Mouse (Mus musculus) heart, embryonic 13.5 days (tissue): ENCODE measurements around the gene Mindy3. TPM values are rescaled to one million over a fixed set of nuclear protein-coding genes. Genes with fewer than 3 reads are reported as not detected.
A peak's percentile ranks its signal among the peaks of the same experiment; 100 is the strongest.

Source experiments
- ATAC-seq: fragments of 200-750 bp; cut with Nextera tagmentation; 2 replicates; pipeline ENCODE4 v1.8.0; 2017; ENCODE audit warnings: moderate TSS enrichment; ENCODE audit not compliant: insufficient number of reproducible peaks, low FRiP score, low TSS enrichment; ENCODE audit errors: extremely low read depth
- H3K27ac ChIP-seq: fragments of 300-500 bp; sonication (generic); replicated peaks from 2 replicates; pipeline ENCODE4 v1.5.1; 2015; ENCODE audit warnings: moderate library complexity, mild to moderate bottlenecking, inconsistent platforms
- H3K27me3 ChIP-seq: fragments of 300-500 bp; sonication (generic); replicated peaks from 2 replicates; pipeline ENCODE4 v1.6.1; 2015; ENCODE audit warnings: mild to moderate bottlenecking, inconsistent platforms
- H3K36me3 ChIP-seq: fragments of 300-500 bp; sonication (generic); 2 replicates; pipeline ENCODE4 v1.6.1; 2015; ENCODE audit warnings: mild to moderate bottlenecking, inconsistent platforms
- H3K4me1 ChIP-seq: fragments of 300-500 bp; sonication (generic); 2 replicates; pipeline ENCODE4 v1.6.1; 2015; ENCODE audit warnings: inconsistent platforms
- H3K4me2 ChIP-seq: fragments of 300-500 bp; sonication (generic); 2 replicates; pipeline ENCODE4 v1.6.1; 2015; ENCODE audit warnings: inconsistent platforms, mild to moderate bottlenecking, moderate library complexity
- H3K4me3 ChIP-seq: fragments of 300-500 bp; sonication (generic); 2 replicates; pipeline ENCODE4 v1.5.1; 2015; ENCODE audit warnings: moderate library complexity, mild to moderate bottlenecking, inconsistent platforms
- H3K9ac ChIP-seq: fragments of 300-500 bp; sonication (generic); 2 replicates; pipeline ENCODE4 v1.6.1; 2015; ENCODE audit warnings: inconsistent platforms, mild to moderate bottlenecking, moderate library complexity
- H3K9me3 ChIP-seq: fragments of 300-500 bp; sonication (generic); 2 replicates; pipeline ENCODE4 v1.6.1; 2016; ENCODE audit warnings: inconsistent platforms
- WGBS: fragments of 180-500 bp; shearing (Covaris S2); methylation state at CpG from one replicate; pipeline ENCODE4 v1.1.7; 2015; ENCODE audit warnings: mixed read lengths; 5-methylcytosine and 5-hydroxymethylcytosine counted together
- polyA plus RNA-seq: library from polyadenylated mRNA; unstranded; fragments of >200 nt; fragmentation: Nextera tagmentation; extraction: Ambion mirVana; gene quantifications from 2 replicates; pipeline ENCODE4 v1.2.1, GENCODE M21; 2015

Mindy3 gene
- polyA plus RNA-seq, 1 experiment from 2014 or later = 28.1 TPM

GRCm38 (mm10) chr2:12301431-12302170 lies 117.7 kb downstream of the Mindy3 start, which contains the start of gene Itga8:
Itga8 (minus strand) TSS chr2:12301922.
- under 1% methylated on average over 56 of the region's 56 CpGs for WGBS
- H3K27me3 ChIP-seq = peaks cover 15% of the 10 kb centered on the region
- peaks cover 10% of the 10 kb centered on the region for H3K4me1 ChIP-seq
- peak within 1 kb of the TSS; percentile 78 for H3K4me3 ChIP-seq
- H3K9ac ChIP-seq = peak within 1 kb of the TSS; percentile 85
- peak; percentile 74 for ATAC-seq
- peak within 1 kb of the TSS; percentile 99 for H3K4me2 ChIP-seq
- no peaks in the 10 kb centered on the region for H3K9me3 ChIP-seq
- no peaks in the 10 kb centered on the region for H3K36me3 ChIP-seq
- peak within 1 kb of the TSS; percentile 37; the same call in 1 of the 2 replicates for H3K27ac ChIP-seq

GRCm38 (mm10) chr2:12300449-12301228 lies 118.6 kb downstream of the Mindy3 start:
- Histone ChIP-seq H3K9ac (peak overlapping the region; percentile 85), H3K27ac (peak overlapping the region; percentile 37; the same call in 1 of the 2 replicates), H3K36me3 (no peaks in the 10 kb centered on the region), H3K9me3 (no peaks in the 10 kb centered on the region), H3K4me2 (peak overlapping the region; percentile 99), H3K4me1 (peaks cover 10% of the 10 kb centered on the region), H3K27me3 (peaks cover 15% of the 10 kb centered on the region), H3K4me3 (peak overlapping the region; percentile 78)
- 50% methylated on average over 15 of the region's 15 CpGs for WGBS
- ATAC-seq = no peak

- WGBS = 81% methylated on average over 5 of the region's 5 CpGs
- H3K36me3 ChIP-seq = no peaks in the 10 kb centered on the region
- H3K27ac ChIP-seq = no peak overlapping the region
These were observed 122.0 kb downstream of the Mindy3 start for GRCm38 (mm10) chr2:12297287-12297686.

More at GRCm38 (mm10) chr2:12297287-12297686, 122.0 kb downstream of the Mindy3 start:
- H3K9me3 ChIP-seq = no peaks in the 10 kb centered on the region
- H3K4me3 ChIP-seq = no peak overlapping the region
- peaks cover 12% of the 10 kb centered on the region for H3K27me3 ChIP-seq
- ATAC-seq = no peak
- H3K9ac ChIP-seq = no peak overlapping the region
- H3K4me2 ChIP-seq = no peak overlapping the region
- H3K4me1 ChIP-seq = peaks cover 18% of the 10 kb centered on the region

Other genes starting within 250 kb of the Mindy3 start
- 9.2 and 10.8 TPM in 2 replicates for gene Itga8, start 117.5 kb downstream of the Mindy3 start, polyA plus RNA-seq